Mouse (Mus musculus) bone marrow macrophage, adult 2 months (primary cell): ENCODE results near the gene Sel1l3.

Experiments
- CTCF ChIP-seq: IDR thresholded peaks from 2 replicates; pipeline ENCODE4 v1.5.1; 2012; ENCODE audit warnings: low read depth, mild to moderate bottlenecking, low read length, moderate library complexity
- POLR2A ChIP-seq: IDR thresholded peaks from 2 replicates; pipeline ENCODE4 v1.6.1; 2012; ENCODE audit warnings: mild to moderate bottlenecking, low read depth, low read length, borderline replicate concordance

DNA sequence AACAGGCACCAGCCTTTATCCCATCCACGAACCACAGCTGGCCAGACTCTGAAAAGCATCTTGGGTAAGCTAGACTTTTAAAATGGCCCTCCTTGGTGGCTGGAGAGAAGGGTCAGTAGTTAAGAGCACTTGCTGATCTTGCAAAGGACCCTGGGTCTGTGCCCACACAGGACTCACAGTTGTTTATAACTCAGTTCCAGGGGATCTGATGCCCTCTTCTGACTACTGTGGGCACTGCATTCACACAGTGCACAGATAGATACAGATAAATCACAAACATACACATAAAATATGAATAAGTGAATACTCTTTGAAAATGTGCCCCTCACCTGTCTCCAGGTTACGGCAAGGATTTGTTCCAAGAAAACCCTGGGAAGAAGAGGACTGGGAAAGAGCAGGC, 79.7 kb downstream of the Sel1l3 start:
- TF ChIP-seq POLR2A (no peak), CTCF (no peak)
